Mouse (Mus musculus) 3134 (cell line): ENCODE data around the gene Zar1.
"Not testable (repeated sequence)": the region's sequence is repeated elsewhere in the genome, so short reads cannot be mapped to it uniquely, and the experiment has no call there.

Source experiments
- DNase-seq: peaks from one replicate; pipeline ENCODE4 v3.0.0-alpha.2; 2011; ENCODE audit warnings: low spot score; ENCODE audit not compliant: insufficient read length; ENCODE audit errors: extremely low read depth

Gene Zar1

GRCm38 (mm10) chr5:72580970-72581332, at the start of gene Zar1:
TSS of gene Zar1 (minus strand) at chr5:72581254.
- DNase-seq: not testable (repeated sequence)

DNA sequence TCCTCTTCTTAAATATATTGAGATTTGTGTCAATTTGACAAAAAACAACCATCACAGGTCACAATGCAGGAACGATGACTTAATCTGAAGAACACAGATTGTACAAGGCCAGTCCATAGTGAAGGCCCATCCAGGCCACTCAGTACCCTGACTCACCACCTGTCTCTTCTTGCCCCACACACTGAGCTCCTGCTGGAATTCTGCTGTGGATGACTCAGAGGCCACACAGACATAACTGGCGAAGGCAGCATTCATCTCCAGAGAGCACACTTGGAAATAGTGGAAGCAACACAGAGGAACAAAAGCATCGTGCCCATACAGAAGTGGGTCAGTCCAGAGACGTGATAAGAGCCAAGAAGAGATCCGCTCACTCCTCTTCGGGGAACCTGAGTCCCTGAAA, 49.0 kb upstream of the Zar1 start:
- peak; percentile 33 for DNase-seq

- DNase-seq: no peak
These were observed 40.0 kb upstream of the Zar1 start for GRCm38 (mm10) chr5:72621022-72621421.

- no peak for DNase-seq
These were observed 36.4 kb upstream of the Zar1 start for GRCm38 (mm10) chr5:72617413-72617812.

DNA sequence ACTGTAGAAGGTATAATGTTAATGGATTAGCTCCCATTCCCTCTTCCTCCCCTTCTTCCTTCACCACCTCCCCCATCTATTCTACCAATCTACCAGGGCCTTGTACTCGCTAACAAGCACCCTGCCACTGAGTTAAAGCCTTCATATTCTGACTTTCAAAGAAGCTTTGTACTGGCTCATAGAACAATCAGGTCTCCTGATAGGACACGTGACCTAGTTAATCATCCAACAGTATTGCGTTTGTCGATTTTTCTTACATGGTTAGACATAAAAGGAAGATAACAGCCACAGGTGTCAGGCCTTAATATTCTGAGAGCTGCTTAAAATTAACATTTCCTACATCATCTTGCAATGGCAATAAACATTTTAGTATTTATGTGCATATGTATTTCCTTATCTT, 22.1 kb upstream of the Zar1 start:
- no peak for DNase-seq

DNA sequence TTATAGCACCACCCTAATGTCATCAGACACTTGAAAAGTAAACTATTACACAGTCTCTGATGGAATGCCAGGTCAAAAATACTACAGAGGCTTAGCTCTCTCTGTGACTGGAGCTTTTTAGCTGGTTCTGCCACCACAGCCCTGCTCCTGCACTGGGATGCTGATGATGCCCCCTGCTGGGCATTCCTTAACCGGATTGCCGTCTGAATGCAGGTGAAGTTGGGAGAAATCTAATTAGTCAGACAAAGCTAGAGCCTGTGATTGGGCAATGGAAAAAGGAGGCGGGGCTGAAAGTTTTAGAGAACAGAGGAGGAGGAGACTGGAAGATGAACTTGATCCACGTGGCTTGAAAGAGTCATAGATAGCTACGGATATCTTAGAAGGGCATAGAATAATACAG, 20.0 kb upstream of the Zar1 start:
- DNase-seq: peak; percentile 14

- no peak for DNase-seq
These were observed 6.2 kb upstream of the Zar1 start, which contains the start of gene Gm5868 for GRCm38 (mm10) chr5:72587192-72587681. TSS of gene Gm5868 (minus strand) at chr5:72587551.

- not testable (repeated sequence) for DNase-seq
These were observed 5.7 kb upstream of the Zar1 start for GRCm38 (mm10) chr5:72586667-72587191.

DNA sequence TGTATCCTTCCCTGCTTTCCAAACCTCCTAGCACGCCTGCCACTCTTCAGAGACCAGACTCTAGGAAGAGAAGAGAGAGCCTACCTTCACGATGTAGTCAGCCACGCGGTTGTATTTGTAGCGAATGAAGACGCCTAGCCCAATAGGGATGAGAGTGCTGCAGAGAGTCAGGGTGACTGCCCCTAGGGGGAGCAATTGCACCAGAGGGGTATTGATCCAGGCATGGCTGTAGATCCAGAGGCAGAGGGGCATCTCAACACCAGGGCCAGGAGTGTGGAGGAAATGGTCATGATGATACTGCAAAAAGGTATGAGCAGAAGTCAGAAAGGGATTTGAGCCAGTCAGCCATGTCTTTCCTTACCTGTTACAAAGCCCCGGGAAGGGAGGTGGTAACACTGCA, 5.1 kb upstream of the Zar1 start:
- not testable (repeated sequence) for DNase-seq

- peak; percentile 6 for DNase-seq
These were observed 725 bp downstream of the Zar1 start for GRCm38 (mm10) chr5:72580088-72580969.

- DNase-seq: not testable (repeated sequence)
These were observed 1.5 kb downstream of the Zar1 start for GRCm38 (mm10) chr5:72579599-72579998.

- DNase-seq: no peak
These were observed 15.4 kb downstream of the Zar1 start for GRCm38 (mm10) chr5:72565621-72566020.

GRCm38 (mm10) chr5:72563183-72563582, 17.9 kb downstream of the Zar1 start:
- DNase-seq: not testable (repeated sequence)

GRCm38 (mm10) chr5:72560976-72561628, 20.0 kb downstream of the Zar1 start:
- DNase-seq: no peak

DNA sequence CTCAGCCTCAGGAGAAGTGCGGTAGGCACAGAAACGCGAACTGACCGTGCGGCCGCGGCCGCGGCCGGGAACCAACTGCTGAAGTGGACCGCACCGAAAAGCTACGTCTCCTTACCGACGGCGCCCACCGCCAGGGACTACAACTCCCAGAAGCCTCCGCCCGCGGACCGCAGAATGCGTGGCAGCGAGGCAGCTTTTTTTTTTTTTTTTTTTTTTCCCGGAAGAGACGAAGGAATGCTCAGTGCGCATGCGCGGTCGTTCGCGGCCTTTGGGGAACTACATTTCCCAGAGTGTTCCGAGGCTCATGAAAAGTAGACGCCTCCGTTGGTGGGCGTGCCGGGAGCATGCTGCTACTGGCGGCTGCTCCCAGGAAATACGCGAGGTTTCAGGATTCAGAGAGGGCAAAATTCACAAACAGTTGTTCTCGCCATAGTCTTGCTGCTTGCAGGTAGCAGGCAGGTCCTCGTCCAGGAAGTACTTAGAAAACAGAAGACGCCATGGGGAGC, 21.5 kb downstream of the Zar1 start, which contains the start of gene Nfxl1:
TSS of gene Nfxl1 (minus strand) at position 141 of the 506 bp plus-strand sequence.
- peak; percentile 93 for DNase-seq

DNA sequence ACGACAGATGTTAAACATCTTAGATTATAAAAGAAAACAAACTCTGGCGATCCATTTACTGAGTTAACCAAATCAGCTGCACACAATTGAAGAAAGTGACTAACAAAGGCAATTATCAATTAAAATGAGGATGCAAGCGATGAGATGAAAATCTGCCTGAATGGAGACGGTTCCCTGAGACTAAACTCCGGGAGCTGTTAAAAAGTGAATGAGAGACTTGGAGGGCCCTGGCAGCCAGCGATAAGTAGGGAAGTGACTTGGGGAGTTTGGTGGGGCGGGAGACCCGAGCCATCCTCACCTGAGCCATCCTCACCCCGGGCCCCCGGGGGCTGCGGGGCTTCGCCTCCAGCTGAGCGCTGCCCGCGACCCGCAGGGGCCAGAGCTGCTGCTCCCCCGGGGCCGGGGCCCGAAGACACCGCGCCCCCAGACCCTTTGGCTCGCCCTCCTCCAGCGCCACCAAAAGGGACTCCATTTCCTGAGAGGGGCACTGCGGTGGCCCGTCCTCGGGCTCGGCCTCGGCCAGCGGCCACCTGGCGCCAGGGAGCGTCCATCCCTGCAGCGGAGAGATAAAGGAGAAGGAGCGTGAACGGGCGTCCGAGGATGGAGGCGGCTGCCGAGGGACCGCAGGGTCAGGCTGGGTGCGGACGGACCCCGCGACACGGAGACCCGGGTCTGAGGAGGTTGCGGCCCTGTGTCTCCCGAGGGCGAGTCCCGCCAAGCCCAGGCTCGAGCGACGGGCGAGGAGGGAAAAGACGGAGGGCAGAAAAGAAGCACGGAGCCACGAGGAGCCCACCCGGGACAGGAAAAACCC, 22.1 kb downstream of the Zar1 start:
- no peak for DNase-seq

DNA sequence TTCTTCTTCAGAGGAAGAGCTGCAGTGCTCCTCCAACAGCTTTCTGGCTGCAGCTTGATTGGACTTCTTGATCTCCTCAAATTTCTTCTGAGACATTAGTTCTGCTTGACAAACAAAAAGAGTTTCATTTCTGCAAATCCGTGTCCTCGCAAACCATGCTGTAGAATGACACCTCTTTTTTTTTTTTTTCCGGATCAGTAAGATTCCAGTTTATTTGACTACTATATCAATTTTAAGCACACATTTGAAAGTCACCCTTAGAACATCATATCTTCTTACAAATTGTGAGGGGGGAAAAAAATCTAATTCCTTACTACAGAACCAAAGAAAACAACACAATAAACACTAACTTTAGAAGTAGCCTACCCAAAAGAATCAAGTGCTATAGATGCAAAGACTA, 24.8 kb downstream of the Zar1 start:
- DNase-seq: no peak

DNA sequence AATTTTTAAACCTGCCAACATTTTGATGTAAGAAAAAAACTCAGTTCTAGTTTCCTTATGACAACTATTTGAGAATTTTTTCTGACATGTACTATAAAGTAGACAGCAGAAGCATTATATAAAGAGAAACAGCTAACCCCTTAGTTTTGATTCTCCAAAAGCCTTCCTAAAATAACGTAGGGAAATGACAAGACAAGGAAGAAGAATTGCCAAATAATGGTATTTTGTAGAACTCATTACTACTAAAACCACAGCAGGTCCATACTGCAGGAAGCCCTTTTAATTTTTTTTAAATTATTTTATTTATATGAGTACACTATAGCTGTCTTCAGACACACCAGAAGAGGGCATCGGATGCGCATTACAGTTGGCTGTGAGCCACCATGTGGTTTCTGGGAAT, 29.8 kb downstream of the Zar1 start:
- no peak for DNase-seq

- DNase-seq: peak; percentile 46
These were observed 52.2 kb downstream of the Zar1 start for GRCm38 (mm10) chr5:72528896-72529295.
